Mouse (Mus musculus) CH12.LX (cell line): ENCODE measurements around the gene Ccdc32.

Experiments
- CTCF ChIP-seq, 2 experiments: IDR thresholded peaks in 1 of 2; conservative IDR thresholded peaks in 1 of 2; 2 replicates each; pipeline ENCODE4 v1.5.1; 2011 to 2012; ENCODE audit warnings: low read depth in 2 of 2, low read length in 2 of 2, improper control_type of control experiment in 1 of 2, inconsistent platforms in 1 of 2, mild to moderate bottlenecking in 1 of 2, moderate library complexity in 1 of 2
- POLR2A ChIP-seq: IDR thresholded peaks from 2 replicates; pipeline ENCODE4 v1.6.1; 2011; ENCODE audit warnings: low read depth, mild to moderate bottlenecking, improper control_type of control experiment, low read length
- RCOR1 ChIP-seq: conservative IDR thresholded peaks from 2 replicates; pipeline ENCODE4 v1.6.1; 2012; ENCODE audit warnings: low read depth, mild to moderate bottlenecking, inconsistent platforms, low read length, improper control_type of control experiment
- SMC3 ChIP-seq: IDR thresholded peaks from 2 replicates; pipeline ENCODE4 v1.6.1; 2011; ENCODE audit warnings: low read depth, low read length, improper control_type of control experiment
- USF2 ChIP-seq: conservative IDR thresholded peaks from 2 replicates; pipeline ENCODE4 v1.6.1; 2011; ENCODE audit warnings: low read depth, low read length, improper control_type of control experiment

GRCm38 (mm10) chr2:118980841-118981240 is 48.4 kb downstream of the Ccdc32 start:
- no peak for TF ChIP-seq CTCF (conservative IDR thresholded peaks at IDR 0.05 in 1 of 2, IDR thresholded peaks at IDR 0.05 in 1 of 2; ENCODE audit: low read depth in 2 of 2, low read length in 2 of 2)
- TF ChIP-seq SMC3 = no peak
- TF ChIP-seq POLR2A = no peak
- no peak for TF ChIP-seq USF2
- no peak for TF ChIP-seq RCOR1
